Mouse (Mus musculus): ENCODE data around the gene Kcnj5. TPM values are rescaled to one million over a fixed set of nuclear protein-coding genes. Genes with fewer than 3 reads are reported as not detected.

The Kcnj5 gene
- polyA plus RNA-seq, 1 experiment from 2014 or later: 19.8 TPM

GRCm38 (mm10) chr9:32372202-32372601 lies 28.1 kb upstream of the Kcnj5 start, which contains the start of gene Kcnj1:
TSS of gene Kcnj1 (plus strand) at chr9:32372493.
- 84% methylated on average over 6 of the region's 6 CpGs for WGBS (ENCODE audit: insufficient replicate concordance)
- Histone ChIP-seq H3K4me2 (no peak within 1 kb of the TSS), H3K36me3 (ENCODE audit: control insufficient read depth, insufficient read depth, low read length) (no peaks in the 10 kb centered on the region), H3K9me3 (replicated peaks; ENCODE audit: control insufficient read depth, low read length) (no peaks in the 10 kb centered on the region), H3K27me3 (ENCODE audit: control insufficient read depth, insufficient read depth, low read length) (no peaks in the 10 kb centered on the region), H3K27ac (ENCODE audit: low read depth, low read length) (no peak within 1 kb of the TSS), H3K4me1 (ENCODE audit: control insufficient read depth, insufficient read depth, low read length) (no peaks in the 10 kb centered on the region), H3K9ac (ENCODE audit: low read depth, low read length) (no peak within 1 kb of the TSS), H3K4me3 (ENCODE audit: low read depth, low read length) (no peak within 1 kb of the TSS)
- no peak for ATAC-seq (replicated peaks; ENCODE audit: insufficient number of reproducible peaks, low FRiP score, low TSS enrichment)

- WGBS (ENCODE audit: insufficient replicate concordance): 59% methylated on average over 6 of the region's 6 CpGs
- no peak for ATAC-seq (replicated peaks; ENCODE audit: insufficient number of reproducible peaks, low FRiP score, low TSS enrichment)
Observed at GRCm38 (mm10) chr9:32369388-32369787, 25.2 kb upstream of the Kcnj5 start.

GRCm38 (mm10) chr9:32368812-32369211 lies 24.7 kb upstream of the Kcnj5 start:
- no peak for ATAC-seq (replicated peaks; ENCODE audit: insufficient number of reproducible peaks, low FRiP score, low TSS enrichment)
- no peak overlapping the region for H3K27ac ChIP-seq (ENCODE audit: low read depth, low read length)

More at GRCm38 (mm10) chr9:32369388-32369787, 25.2 kb upstream of the Kcnj5 start:
- Histone ChIP-seq H3K27ac (ENCODE audit: low read depth, low read length) (no peak overlapping the region), H3K36me3 (ENCODE audit: control insufficient read depth, insufficient read depth, low read length) (no peaks in the 10 kb centered on the region), H3K9me3 (replicated peaks; ENCODE audit: control insufficient read depth, low read length) (no peaks in the 10 kb centered on the region), H3K9ac (ENCODE audit: low read depth, low read length) (no peak overlapping the region), H3K27me3 (ENCODE audit: control insufficient read depth, insufficient read depth, low read length) (no peaks in the 10 kb centered on the region), H3K4me1 (ENCODE audit: control insufficient read depth, insufficient read depth, low read length) (no peaks in the 10 kb centered on the region), H3K4me2 (no peak overlapping the region), H3K4me3 (ENCODE audit: low read depth, low read length) (no peak overlapping the region)

GRCm38 (mm10) chr9:32360770-32361169 lies 16.6 kb upstream of the Kcnj5 start:
- Histone ChIP-seq H3K36me3 (ENCODE audit: control insufficient read depth, insufficient read depth, low read length) (no peaks in the 10 kb centered on the region), H3K4me1 (ENCODE audit: control insufficient read depth, insufficient read depth, low read length) (no peaks in the 10 kb centered on the region), H3K9ac (ENCODE audit: low read depth, low read length) (no peak overlapping the region), H3K9me3 (replicated peaks; ENCODE audit: control insufficient read depth, low read length) (no peaks in the 10 kb centered on the region), H3K4me3 (ENCODE audit: low read depth, low read length) (no peak overlapping the region), H3K27ac (ENCODE audit: low read depth, low read length) (no peak overlapping the region), H3K27me3 (ENCODE audit: control insufficient read depth, insufficient read depth, low read length) (no peaks in the 10 kb centered on the region), H3K4me2 (no peak overlapping the region)
- no peak for ATAC-seq (replicated peaks; ENCODE audit: insufficient number of reproducible peaks, low FRiP score, low TSS enrichment)
- WGBS (ENCODE audit: insufficient replicate concordance): 62% methylated on average over 1 of the region's 1 CpGs

More at GRCm38 (mm10) chr9:32368812-32369211, 24.7 kb upstream of the Kcnj5 start:
- H3K4me3 ChIP-seq (ENCODE audit: low read depth, low read length): no peak overlapping the region
- H3K4me2 ChIP-seq: no peak overlapping the region
- no peak overlapping the region for H3K9ac ChIP-seq (ENCODE audit: low read depth, low read length)
- H3K36me3 ChIP-seq (ENCODE audit: control insufficient read depth, insufficient read depth, low read length): no peaks in the 10 kb centered on the region
- H3K4me1 ChIP-seq (ENCODE audit: control insufficient read depth, insufficient read depth, low read length): no peaks in the 10 kb centered on the region
- WGBS (ENCODE audit: insufficient replicate concordance): 39% methylated on average over 2 of the region's 2 CpGs
- no peaks in the 10 kb centered on the region for H3K9me3 ChIP-seq (replicated peaks; ENCODE audit: control insufficient read depth, low read length)
- H3K27me3 ChIP-seq (ENCODE audit: control insufficient read depth, insufficient read depth, low read length): no peaks in the 10 kb centered on the region

- peaks cover 7% of the 10 kb centered on the region for H3K27me3 ChIP-seq (ENCODE audit: control insufficient read depth, insufficient read depth, low read length)
- H3K9me3 ChIP-seq (replicated peaks; ENCODE audit: control insufficient read depth, low read length): no peaks in the 10 kb centered on the region
- no peaks in the 10 kb centered on the region for H3K36me3 ChIP-seq (ENCODE audit: control insufficient read depth, insufficient read depth, low read length)
- no peak overlapping the region for H3K9ac ChIP-seq (ENCODE audit: low read depth, low read length)
- no peak overlapping the region for H3K27ac ChIP-seq (ENCODE audit: low read depth, low read length)
- WGBS (ENCODE audit: insufficient replicate concordance): 4% methylated on average over 6 of the region's 6 CpGs
- ATAC-seq (replicated peaks; ENCODE audit: insufficient number of reproducible peaks, low FRiP score, low TSS enrichment): no peak
- no peak overlapping the region for H3K4me2 ChIP-seq
- H3K4me1 ChIP-seq (ENCODE audit: control insufficient read depth, insufficient read depth, low read length): no peaks in the 10 kb centered on the region
- H3K4me3 ChIP-seq (ENCODE audit: low read depth, low read length): no peak overlapping the region
Observed at GRCm38 (mm10) chr9:32350332-32350731, 6.2 kb upstream of the Kcnj5 start.

- Histone ChIP-seq H3K36me3 (ENCODE audit: control insufficient read depth, insufficient read depth, low read length) (no peaks in the 10 kb centered on the region), H3K4me2 (no peak overlapping the region), H3K4me3 (ENCODE audit: low read depth, low read length) (no peak overlapping the region), H3K27me3 (ENCODE audit: control insufficient read depth, insufficient read depth, low read length) (peaks cover 16% of the 10 kb centered on the region), H3K27ac (ENCODE audit: low read depth, low read length) (no peak overlapping the region), H3K4me1 (ENCODE audit: control insufficient read depth, insufficient read depth, low read length) (no peaks in the 10 kb centered on the region; the same call in 1 of the 2 replicates), H3K9ac (ENCODE audit: low read depth, low read length) (no peak overlapping the region), H3K9me3 (replicated peaks; ENCODE audit: control insufficient read depth, low read length) (no peaks in the 10 kb centered on the region)
- no peak for ATAC-seq (replicated peaks; ENCODE audit: insufficient number of reproducible peaks, low FRiP score, low TSS enrichment)
- WGBS (ENCODE audit: insufficient replicate concordance): 83% methylated on average over 10 of the region's 10 CpGs
Observed at GRCm38 (mm10) chr9:32349344-32349743, 5.2 kb upstream of the Kcnj5 start.

GRCm38 (mm10) chr9:32348096-32348495 lies 3.9 kb upstream of the Kcnj5 start:
- H3K27ac ChIP-seq (ENCODE audit: low read depth, low read length): no peak overlapping the region
- H3K36me3 ChIP-seq (ENCODE audit: control insufficient read depth, insufficient read depth, low read length): no peaks in the 10 kb centered on the region
- H3K4me2 ChIP-seq: no peak overlapping the region
- no peak for ATAC-seq (replicated peaks; ENCODE audit: insufficient number of reproducible peaks, low FRiP score, low TSS enrichment)
- H3K27me3 ChIP-seq (ENCODE audit: control insufficient read depth, insufficient read depth, low read length): peaks cover 21% of the 10 kb centered on the region
- H3K9me3 ChIP-seq (replicated peaks; ENCODE audit: control insufficient read depth, low read length): no peaks in the 10 kb centered on the region
- no peaks in the 10 kb centered on the region; the same call in 1 of the 2 replicates for H3K4me1 ChIP-seq (ENCODE audit: control insufficient read depth, insufficient read depth, low read length)
- WGBS (ENCODE audit: insufficient replicate concordance): 53% methylated on average over 8 of the region's 8 CpGs
- H3K4me3 ChIP-seq (ENCODE audit: low read depth, low read length): no peak overlapping the region
- no peak overlapping the region for H3K9ac ChIP-seq (ENCODE audit: low read depth, low read length)

- H3K4me1 ChIP-seq (ENCODE audit: control insufficient read depth, insufficient read depth, low read length): peaks cover 18% of the 10 kb centered on the region
- H3K36me3 ChIP-seq (ENCODE audit: control insufficient read depth, insufficient read depth, low read length): no peaks in the 10 kb centered on the region
- no peaks in the 10 kb centered on the region for H3K9me3 ChIP-seq (replicated peaks; ENCODE audit: control insufficient read depth, low read length)
- peak overlapping the region; percentile 84 for H3K9ac ChIP-seq (ENCODE audit: low read depth, low read length)
- peak overlapping the region; percentile 84 for H3K4me2 ChIP-seq
- H3K27me3 ChIP-seq (ENCODE audit: control insufficient read depth, insufficient read depth, low read length): peaks cover 21% of the 10 kb centered on the region
- ATAC-seq (replicated peaks; ENCODE audit: insufficient number of reproducible peaks, low FRiP score, low TSS enrichment): peak; percentile 32; the same call in 1 of the 2 replicates
- peak overlapping the region; percentile 68 for H3K4me3 ChIP-seq (ENCODE audit: low read depth, low read length)
- no peak overlapping the region; the same call in 1 of the 2 replicates for H3K27ac ChIP-seq (ENCODE audit: low read depth, low read length)
- WGBS (ENCODE audit: insufficient replicate concordance): 3% methylated on average over 21 of the region's 21 CpGs
Observed at GRCm38 (mm10) chr9:32344489-32344888, 339 bp upstream of the Kcnj5 start.

- no peaks in the 10 kb centered on the region for H3K9me3 ChIP-seq (replicated peaks; ENCODE audit: control insufficient read depth, low read length)
- H3K4me3 ChIP-seq (ENCODE audit: low read depth, low read length): peak overlapping the region; percentile 68
- no peaks in the 10 kb centered on the region for H3K36me3 ChIP-seq (ENCODE audit: control insufficient read depth, insufficient read depth, low read length)
- H3K9ac ChIP-seq (ENCODE audit: low read depth, low read length): peak overlapping the region; percentile 84
- WGBS (ENCODE audit: insufficient replicate concordance): 14% methylated on average over 8 of the region's 8 CpGs
- H3K4me2 ChIP-seq: peak overlapping the region; percentile 84
- H3K4me1 ChIP-seq (ENCODE audit: control insufficient read depth, insufficient read depth, low read length): peaks cover 18% of the 10 kb centered on the region
- H3K27ac ChIP-seq (ENCODE audit: low read depth, low read length): peak overlapping the region; percentile 93
- H3K27me3 ChIP-seq (ENCODE audit: control insufficient read depth, insufficient read depth, low read length): peaks cover 21% of the 10 kb centered on the region
- ATAC-seq (replicated peaks; ENCODE audit: insufficient number of reproducible peaks, low FRiP score, low TSS enrichment): no peak
Observed at GRCm38 (mm10) chr9:32342929-32343328, 1.2 kb downstream of the Kcnj5 start.
